Mouse (Mus musculus): ENCODE data around the gene Meox2.
"Not testable (repeated sequence)": the region's sequence is repeated elsewhere in the genome, so short reads cannot be mapped to it uniquely, and the experiment has no call there.

Meox2 gene

GRCm38 (mm10) chr12:37108390-37108738 lies at the start of gene Meox2:
TSS of gene Meox2 (plus strand) at chr12:37108540.
- peak; percentile 7 for DNase-seq (ENCODE audit: low spot score)

GRCm38 (mm10) chr12:37072636-37073035 lies 35.7 kb upstream of the Meox2 start:
- DNase-seq (ENCODE audit: low spot score), result no peak

- no peak for DNase-seq (ENCODE audit: low spot score)
Measured at GRCm38 (mm10) chr12:37077308-37077707, 31.0 kb upstream of the Meox2 start.

- not testable (repeated sequence) for DNase-seq (ENCODE audit: low spot score)
Measured at GRCm38 (mm10) chr12:37080005-37080404, 28.3 kb upstream of the Meox2 start.

GRCm38 (mm10) chr12:37106541-37106940 lies 1.8 kb upstream of the Meox2 start:
- DNase-seq (ENCODE audit: low spot score), result no peak

GRCm38 (mm10) chr12:37107150-37107549 lies 1.2 kb upstream of the Meox2 start:
- no peak for DNase-seq (ENCODE audit: low spot score)

GRCm38 (mm10) chr12:37107713-37108389 lies 489 bp upstream of the Meox2 start:
- DNase-seq (ENCODE audit: low spot score), result no peak

- DNase-seq (ENCODE audit: low spot score), result no peak
Measured at GRCm38 (mm10) chr12:37108819-37109473, 606 bp downstream of the Meox2 start.

- no peak for DNase-seq (ENCODE audit: low spot score)
Measured at GRCm38 (mm10) chr12:37109474-37110012, 1.2 kb downstream of the Meox2 start.

- DNase-seq (ENCODE audit: low spot score), result no peak
Measured at GRCm38 (mm10) chr12:37110977-37111376, 2.6 kb downstream of the Meox2 start.

GRCm38 (mm10) chr12:37119246-37119645 lies 10.9 kb downstream of the Meox2 start:
- DNase-seq (ENCODE audit: low spot score), result no peak

- no peak for DNase-seq (ENCODE audit: low spot score)
Measured at GRCm38 (mm10) chr12:37123763-37124162, 15.4 kb downstream of the Meox2 start.

- DNase-seq (ENCODE audit: low spot score), result no peak
Measured at GRCm38 (mm10) chr12:37142080-37142703, 33.9 kb downstream of the Meox2 start.

- DNase-seq (ENCODE audit: low spot score), result no peak
Measured at GRCm38 (mm10) chr12:37143879-37144278, 35.5 kb downstream of the Meox2 start.

GRCm38 (mm10) chr12:37167742-37168141 lies 59.4 kb downstream of the Meox2 start:
- DNase-seq (ENCODE audit: low spot score), result no peak

GRCm38 (mm10) chr12:37173324-37173723 lies 65.0 kb downstream of the Meox2 start:
- DNase-seq (ENCODE audit: low spot score), result no peak

GRCm38 (mm10) chr12:37183689-37184088 lies 75.3 kb downstream of the Meox2 start:
- peak; percentile 6 for DNase-seq (ENCODE audit: low spot score)

GRCm38 (mm10) chr12:37188940-37189488 lies 80.7 kb downstream of the Meox2 start:
- DNase-seq (ENCODE audit: low spot score), result no peak

All from ovary, postnatal 36 days (tissue).